Mouse (Mus musculus): ENCODE measurements around the gene Dctn1. TPM values are rescaled to one million over a fixed set of nuclear protein-coding genes. Genes with fewer than 3 reads are reported as not detected.
"Not testable (repeated sequence)": the region's sequence is repeated elsewhere in the genome, so short reads cannot be mapped to it uniquely, and the experiment has no call there.

Dctn1 gene
- polyA plus RNA-seq, 1 experiment from 2014 or later, result 28.0 TPM

- no peak overlapping the region for H3K27ac ChIP-seq
- no peak for DNase-seq
- H3K36me3 ChIP-seq, result peaks cover 13% of the 10 kb centered on the region
- no peak for ATAC-seq (ENCODE audit: low read depth)
- H3K9me3 ChIP-seq (replicated peaks), result no peaks in the 10 kb centered on the region
- H3K27me3 ChIP-seq, result peaks cover 55% of the 10 kb centered on the region
- no peak overlapping the region for H3K9ac ChIP-seq
- H3K4me1 ChIP-seq (replicated peaks), result peaks cover 28% of the 10 kb centered on the region
- no peak overlapping the region for H3K4me3 ChIP-seq (replicated peaks)
- H3K4me2 ChIP-seq, result no peak overlapping the region
- WGBS (ENCODE audit: insufficient replicate concordance), result 74% methylated on average over 12 of the region's 12 CpGs
Measured at GRCm38 (mm10) chr6:83153038-83153437, 12.7 kb upstream of the Dctn1 start.

- DNase-seq (no peak), ATAC-seq (ENCODE audit: low read depth) (no peak)
- Histone ChIP-seq H3K27me3 (peaks cover 55% of the 10 kb centered on the region), H3K9me3 (replicated peaks) (no peaks in the 10 kb centered on the region), H3K4me1 (replicated peaks) (peaks cover 28% of the 10 kb centered on the region), H3K9ac (no peak overlapping the region), H3K4me3 (replicated peaks) (no peak overlapping the region), H3K4me2 (no peak overlapping the region), H3K36me3 (peaks cover 10% of the 10 kb centered on the region), H3K27ac (no peak overlapping the region)
- 62% methylated on average over 5 of the region's 5 CpGs for WGBS (ENCODE audit: insufficient replicate concordance)
Measured at GRCm38 (mm10) chr6:83153485-83153884, 12.2 kb upstream of the Dctn1 start.

- Histone ChIP-seq H3K4me1 (replicated peaks) (peaks cover 28% of the 10 kb centered on the region), H3K9me3 (replicated peaks) (no peaks in the 10 kb centered on the region), H3K9ac (peak overlapping the region; percentile 34; the same call in 1 of the 2 replicates), H3K4me3 (replicated peaks) (peak overlapping the region; percentile 54), H3K36me3 (no peaks in the 10 kb centered on the region), H3K27ac (no peak overlapping the region), H3K4me2 (peak overlapping the region; percentile 78), H3K27me3 (peaks cover 65% of the 10 kb centered on the region)
- ATAC-seq (ENCODE audit: low read depth) (no peak), DNase-seq (no peak)
- 13% methylated on average over 23 of the region's 23 CpGs for WGBS (ENCODE audit: insufficient replicate concordance)
Measured at GRCm38 (mm10) chr6:83155552-83156238, 10.0 kb upstream of the Dctn1 start.

- DNase-seq, result peak; percentile 23
- Histone ChIP-seq H3K4me3 (replicated peaks) (peak within 1 kb of the TSS; percentile 54), H3K4me1 (replicated peaks) (peaks cover 28% of the 10 kb centered on the region), H3K9ac (peak within 1 kb of the TSS; percentile 34; the same call in 1 of the 2 replicates), H3K9me3 (replicated peaks) (no peaks in the 10 kb centered on the region), H3K27me3 (peaks cover 71% of the 10 kb centered on the region), H3K36me3 (no peaks in the 10 kb centered on the region), H3K27ac (no peak within 1 kb of the TSS), H3K4me2 (peak within 1 kb of the TSS; percentile 78)
- peak; percentile 35 for ATAC-seq (ENCODE audit: low read depth)
- WGBS (ENCODE audit: insufficient replicate concordance), result 3% methylated on average over 32 of the region's 32 CpGs
Measured at GRCm38 (mm10) chr6:83156259-83156684, 9.4 kb upstream of the Dctn1 start, which contains the start of the genes Wdr54 and 1700003E16Rik. TSS of gene Wdr54 (minus strand) at chr6:83156397. TSS of gene 1700003E16Rik (plus strand) at chr6:83156404.

GRCm38 (mm10) chr6:83159456-83159855 is 6.3 kb upstream of the Dctn1 start:
- not testable (repeated sequence) for H3K9ac ChIP-seq; H3K9me3 ChIP-seq (replicated peaks); H3K27ac ChIP-seq; H3K36me3 ChIP-seq; H3K4me3 ChIP-seq (replicated peaks); ATAC-seq (ENCODE audit: low read depth); DNase-seq; H3K4me2 ChIP-seq
- WGBS (ENCODE audit: insufficient replicate concordance), result 28% methylated on average over 3 of the region's 3 CpGs
- Histone ChIP-seq H3K4me1 (replicated peaks) (peaks cover 29% of the 10 kb centered on the region), H3K27me3 (peaks cover 69% of the 10 kb centered on the region)

GRCm38 (mm10) chr6:83161442-83161841 is 4.3 kb upstream of the Dctn1 start:
- no peak for ATAC-seq (ENCODE audit: low read depth)
- 12% methylated on average over 19 of the region's 19 CpGs for WGBS (ENCODE audit: insufficient replicate concordance)
- no peaks in the 10 kb centered on the region for H3K9me3 ChIP-seq (replicated peaks)

GRCm38 (mm10) chr6:83161921-83162641 is 3.6 kb upstream of the Dctn1 start:
- Histone ChIP-seq H3K4me1 (replicated peaks) (peaks cover 33% of the 10 kb centered on the region), H3K9me3 (replicated peaks) (no peaks in the 10 kb centered on the region), H3K27me3 (peaks cover 43% of the 10 kb centered on the region), H3K4me2 (peak overlapping the region; percentile 66), H3K36me3 (no peaks in the 10 kb centered on the region), H3K27ac (no peak overlapping the region), H3K9ac (peak overlapping the region; percentile 44; the same call in 1 of the 2 replicates), H3K4me3 (replicated peaks) (peak overlapping the region; percentile 45)
- DNase-seq (no peak), ATAC-seq (ENCODE audit: low read depth) (no peak)
- WGBS (ENCODE audit: insufficient replicate concordance), result 1% methylated on average over 49 of the region's 49 CpGs

More at GRCm38 (mm10) chr6:83161442-83161841, 4.3 kb upstream of the Dctn1 start:
- Histone ChIP-seq H3K9ac (peak overlapping the region; percentile 44; the same call in 1 of the 2 replicates), H3K4me2 (peak overlapping the region; percentile 66), H3K36me3 (no peaks in the 10 kb centered on the region), H3K4me1 (replicated peaks) (peaks cover 29% of the 10 kb centered on the region), H3K27me3 (peaks cover 49% of the 10 kb centered on the region), H3K27ac (no peak overlapping the region), H3K4me3 (replicated peaks) (peak overlapping the region; percentile 45)
- no peak for DNase-seq

- Histone ChIP-seq H3K4me1 (replicated peaks) (peaks cover 39% of the 10 kb centered on the region), H3K4me3 (replicated peaks) (peak overlapping the region; percentile 45), H3K27ac (no peak overlapping the region), H3K9ac (peak overlapping the region; percentile 44; the same call in 1 of the 2 replicates), H3K9me3 (replicated peaks) (no peaks in the 10 kb centered on the region), H3K4me2 (peak overlapping the region; percentile 66), H3K27me3 (peaks cover 38% of the 10 kb centered on the region), H3K36me3 (no peaks in the 10 kb centered on the region)
- no peak for ATAC-seq (ENCODE audit: low read depth)
- WGBS (ENCODE audit: insufficient replicate concordance), result 1% methylated on average over 8 of the region's 8 CpGs
- peak; percentile 46 for DNase-seq
Measured at GRCm38 (mm10) chr6:83162701-83163100, 3.0 kb upstream of the Dctn1 start.

GRCm38 (mm10) chr6:83165026-83165606 is 604 bp upstream of the Dctn1 start:
- H3K4me3 ChIP-seq (replicated peaks), result peak overlapping the region; percentile 80
- H3K4me2 ChIP-seq, result peak overlapping the region; percentile 84
- H3K9ac ChIP-seq, result peak overlapping the region; percentile 91
- peaks cover 34% of the 10 kb centered on the region for H3K27me3 ChIP-seq
- H3K9me3 ChIP-seq (replicated peaks), result no peaks in the 10 kb centered on the region
- ATAC-seq (ENCODE audit: low read depth) (peak; percentile 10; the same call in 1 of the 2 replicates), DNase-seq (no peak)
- peaks cover 49% of the 10 kb centered on the region for H3K4me1 ChIP-seq (replicated peaks)
- H3K27ac ChIP-seq, result peak overlapping the region; percentile 80
- WGBS (ENCODE audit: insufficient replicate concordance), result 4% methylated on average over 6 of the region's 6 CpGs
- no peaks in the 10 kb centered on the region for H3K36me3 ChIP-seq

- H3K4me3 ChIP-seq (replicated peaks), result peak overlapping the region; percentile 80
- peak overlapping the region; percentile 80 for H3K27ac ChIP-seq
- WGBS (ENCODE audit: insufficient replicate concordance), result under 1% methylated on average over 12 of the region's 12 CpGs
- H3K4me2 ChIP-seq, result peak overlapping the region; percentile 84
- H3K36me3 ChIP-seq, result no peaks in the 10 kb centered on the region
- H3K9ac ChIP-seq, result peak overlapping the region; percentile 91
- peaks cover 48% of the 10 kb centered on the region for H3K4me1 ChIP-seq (replicated peaks)
- no peaks in the 10 kb centered on the region for H3K9me3 ChIP-seq (replicated peaks)
- DNase-seq (no peak), ATAC-seq (ENCODE audit: low read depth) (0 out of 2 replicates have a peak, but pooled peaks have one; percentile 1)
- peaks cover 23% of the 10 kb centered on the region for H3K27me3 ChIP-seq
Measured at GRCm38 (mm10) chr6:83166243-83166630, 517 bp downstream of the Dctn1 start.

- no peak for DNase-seq
- no peak overlapping the region for H3K9ac ChIP-seq
- H3K4me3 ChIP-seq (replicated peaks), result no peak overlapping the region
- no peak overlapping the region for H3K27ac ChIP-seq
- H3K9me3 ChIP-seq (replicated peaks), result no peaks in the 10 kb centered on the region
- no peaks in the 10 kb centered on the region for H3K27me3 ChIP-seq
- H3K4me2 ChIP-seq, result no peak overlapping the region
- peaks cover 3% of the 10 kb centered on the region; the same call in 1 of the 2 replicates for H3K36me3 ChIP-seq
- peaks cover 31% of the 10 kb centered on the region for H3K4me1 ChIP-seq (replicated peaks)
- 75% methylated on average over 5 of the region's 5 CpGs for WGBS (ENCODE audit: insufficient replicate concordance)
- no peak for ATAC-seq (ENCODE audit: low read depth)
Measured at GRCm38 (mm10) chr6:83169872-83170271, 4.2 kb downstream of the Dctn1 start.

All from liver, embryonic 13.5 days (tissue).